Mouse (Mus musculus) ES-E14 (cell line): ENCODE results near the gene Ush1g.

ENCODE experiments used
- MAFK ChIP-seq: IDR thresholded peaks from 2 replicates; pipeline ENCODE4 v1.6.1; 2014; ENCODE audit warnings: mild to moderate bottlenecking, low read depth, low read length, inconsistent platforms; ENCODE audit not compliant: insufficient read depth
- ZNF384 ChIP-seq: IDR thresholded peaks from 2 replicates; pipeline ENCODE4 v1.6.1; 2012; ENCODE audit warnings: low read depth, low read length, inconsistent platforms

DNA sequence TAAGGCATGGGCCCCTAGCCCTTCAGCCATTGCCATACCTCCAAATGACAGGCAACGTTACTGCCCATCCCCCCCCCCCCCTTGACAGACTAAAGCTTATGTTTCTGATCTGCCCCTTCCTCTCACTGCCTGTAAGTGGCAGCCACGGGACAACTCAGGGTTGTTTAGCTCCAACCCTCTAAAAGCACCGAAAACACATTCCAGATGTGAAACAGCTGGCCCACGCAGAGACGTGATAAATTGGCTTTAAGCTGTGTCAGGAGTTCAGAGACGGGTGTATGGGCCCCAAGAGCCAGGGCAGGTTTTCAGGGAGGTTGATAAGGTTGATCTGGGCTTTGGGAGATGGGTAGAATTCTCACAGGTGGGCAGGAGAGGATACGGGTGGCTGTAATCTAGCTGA, 23.7 kb upstream of the Ush1g start:
- no peak for TF ChIP-seq ZNF384
- no peak for TF ChIP-seq MAFK
